Mouse (Mus musculus) brain, adult 2 months (tissue): Measurements from ENCODE around the gene Rsad1.

Experiments
- DNase-seq: peaks from one replicate; pipeline ENCODE4 v3.0.0; 2011; ENCODE audit warnings: low read depth, low spot score

Rsad1 gene

DNA sequence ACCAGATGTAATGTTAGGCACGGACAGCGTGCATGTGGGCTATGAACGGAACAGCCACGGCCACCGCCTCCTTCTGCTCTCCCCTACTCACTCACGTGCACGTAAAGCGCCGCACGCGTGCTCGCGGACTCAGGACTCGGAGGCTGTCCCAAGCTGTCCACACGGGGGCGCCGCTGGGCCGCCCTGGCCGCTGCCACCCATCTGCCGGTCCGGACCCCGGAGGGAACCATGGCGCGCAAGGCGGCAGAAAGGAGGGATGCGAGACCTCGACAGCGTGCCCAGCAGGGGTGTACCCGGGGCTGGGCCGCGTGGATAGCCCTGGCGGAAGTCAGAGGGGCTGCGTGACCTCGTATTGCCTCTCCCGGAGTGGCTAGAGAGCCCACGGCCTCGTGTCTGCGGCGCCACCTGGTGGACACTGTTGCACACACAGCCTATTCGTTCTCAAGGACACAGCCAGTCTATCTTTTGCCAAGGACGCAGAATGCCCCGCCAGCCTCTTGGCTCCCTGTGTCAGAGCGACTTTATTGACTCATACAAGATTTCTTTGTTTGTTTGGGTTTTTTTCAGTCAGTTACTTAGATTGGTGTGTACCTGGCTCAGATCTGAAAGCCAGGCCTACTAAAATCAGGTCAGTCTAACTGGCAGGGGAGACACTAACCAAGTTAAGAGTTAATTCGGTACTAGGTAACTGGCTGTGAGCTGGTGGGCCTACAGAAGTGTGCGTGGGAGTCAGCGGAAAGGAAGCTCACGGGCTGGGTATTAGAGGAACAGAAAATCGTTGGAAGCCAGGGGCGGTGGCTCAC lies at the start of gene Rsad1:
TSS of gene Rsad1 (minus strand) at position 368 of the 803 bp plus-strand sequence.
- DNase-seq: peak; percentile 97

DNA sequence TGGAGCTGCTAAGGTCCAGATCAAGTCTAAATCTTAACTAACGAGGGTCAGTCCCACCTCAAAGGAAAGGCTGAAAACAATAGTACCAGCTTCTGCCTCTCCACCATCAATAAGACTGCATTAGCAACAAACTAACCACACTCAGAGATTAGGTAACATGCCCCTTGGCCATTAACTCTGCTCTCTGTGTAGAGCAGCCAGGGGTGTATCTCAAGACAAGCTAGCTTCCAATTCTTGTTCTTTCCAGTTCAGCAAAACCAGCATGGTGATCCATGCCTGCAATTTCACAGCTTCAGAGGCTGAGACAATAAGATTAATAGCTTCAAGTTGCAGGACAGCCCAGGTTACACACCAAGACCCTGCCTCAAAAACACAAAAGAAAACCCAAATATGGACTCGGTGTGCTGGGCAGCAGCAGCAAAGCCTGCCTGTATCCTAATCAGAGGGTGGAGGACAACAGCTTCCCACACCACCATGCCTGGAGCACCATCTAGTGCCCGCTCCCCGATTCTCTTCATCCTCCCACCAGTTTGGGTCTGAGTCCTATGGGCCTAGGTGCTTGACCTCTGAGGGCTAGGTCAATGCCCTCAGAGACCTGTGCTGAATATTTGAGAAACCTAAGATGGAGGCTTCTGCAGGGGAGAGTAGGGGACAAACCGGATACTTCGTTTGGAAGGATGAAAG lies 49.5 kb upstream of the Rsad1 start:
- DNase-seq: no peak

DNA sequence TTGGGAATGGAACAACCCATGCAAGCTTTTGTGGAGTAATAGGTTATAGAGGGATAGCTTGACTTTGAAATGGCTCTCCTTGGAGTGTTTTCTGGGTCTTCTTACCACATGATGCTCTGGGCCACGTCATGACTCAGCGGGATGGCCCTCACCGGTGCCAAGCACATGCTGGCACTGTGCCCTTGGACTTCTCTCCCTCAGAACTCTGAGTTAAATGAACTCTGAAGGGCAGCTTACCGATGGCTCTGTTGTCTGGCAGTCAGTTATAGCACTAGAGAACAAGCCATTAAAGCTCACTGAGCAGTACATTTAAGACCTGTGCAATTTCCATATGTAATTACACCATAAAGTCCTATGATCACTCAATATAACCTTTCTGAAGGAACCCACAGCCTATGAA lies 48.3 kb upstream of the Rsad1 start:
- no peak for DNase-seq

DNA sequence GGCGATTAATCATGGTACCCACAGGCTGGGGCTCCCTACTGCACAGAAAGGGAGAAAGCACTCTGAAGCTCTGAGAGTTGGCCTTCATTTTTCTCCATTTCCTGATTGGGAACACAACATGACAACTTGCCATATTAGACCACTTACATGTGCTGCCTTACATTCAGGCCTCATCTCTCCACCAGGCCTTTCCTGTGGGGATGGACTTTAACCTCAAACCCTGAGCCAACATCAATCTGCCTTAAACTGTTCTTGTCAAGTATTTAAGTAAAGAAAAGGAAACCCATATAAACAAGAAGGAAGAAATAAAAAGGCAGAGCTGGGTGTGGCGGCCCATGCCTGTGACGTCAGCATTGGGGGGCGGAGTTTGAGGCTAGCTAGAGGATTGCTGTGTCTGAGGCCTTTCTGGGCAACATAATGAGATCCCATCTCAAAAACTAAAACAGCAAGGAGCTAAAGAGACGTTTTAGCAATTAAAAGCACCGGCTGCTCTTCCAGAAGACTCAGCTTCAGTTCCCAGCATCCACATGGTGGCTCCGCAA lies 47.3 kb upstream of the Rsad1 start:
- DNase-seq: no peak

DNA sequence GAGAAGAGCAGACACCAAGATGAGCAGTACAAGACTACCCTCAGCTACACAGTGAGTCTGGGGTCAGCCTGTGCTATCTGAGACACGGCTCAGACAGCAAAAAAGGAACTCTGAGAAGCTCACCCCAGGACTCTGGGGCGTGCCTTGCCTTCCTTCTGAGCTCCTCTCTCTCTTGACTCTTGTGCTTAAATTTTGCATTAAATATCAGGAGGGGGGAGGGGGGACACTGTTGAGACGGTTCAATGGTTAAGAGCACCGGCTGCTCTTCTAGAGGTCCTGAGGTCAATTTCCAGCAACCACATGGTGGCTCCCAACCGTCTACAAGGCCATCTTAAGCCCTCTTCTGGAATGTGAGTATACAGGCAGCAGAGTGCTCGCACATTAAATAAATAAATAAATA lies 38.5 kb upstream of the Rsad1 start:
- no peak for DNase-seq

DNA sequence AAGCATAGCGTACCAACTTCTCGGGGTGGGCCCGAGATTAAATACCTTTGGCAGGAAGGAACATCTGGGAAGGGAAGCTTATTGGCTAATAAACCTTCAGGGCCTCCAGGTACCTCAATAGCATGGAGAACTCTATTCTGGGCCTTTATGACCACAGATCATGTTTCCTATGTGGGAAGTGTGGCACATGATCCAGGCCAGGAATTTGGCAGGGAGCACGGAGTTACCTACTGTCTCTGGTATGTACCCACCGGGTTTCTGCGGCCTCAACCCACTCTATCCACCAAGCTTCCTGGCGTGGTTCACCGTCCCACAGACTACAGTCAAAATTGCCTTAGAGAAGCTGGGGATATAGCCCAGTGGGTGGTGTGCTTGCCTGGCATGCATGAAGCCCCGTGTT lies 36.0 kb upstream of the Rsad1 start:
- DNase-seq: no peak

DNA sequence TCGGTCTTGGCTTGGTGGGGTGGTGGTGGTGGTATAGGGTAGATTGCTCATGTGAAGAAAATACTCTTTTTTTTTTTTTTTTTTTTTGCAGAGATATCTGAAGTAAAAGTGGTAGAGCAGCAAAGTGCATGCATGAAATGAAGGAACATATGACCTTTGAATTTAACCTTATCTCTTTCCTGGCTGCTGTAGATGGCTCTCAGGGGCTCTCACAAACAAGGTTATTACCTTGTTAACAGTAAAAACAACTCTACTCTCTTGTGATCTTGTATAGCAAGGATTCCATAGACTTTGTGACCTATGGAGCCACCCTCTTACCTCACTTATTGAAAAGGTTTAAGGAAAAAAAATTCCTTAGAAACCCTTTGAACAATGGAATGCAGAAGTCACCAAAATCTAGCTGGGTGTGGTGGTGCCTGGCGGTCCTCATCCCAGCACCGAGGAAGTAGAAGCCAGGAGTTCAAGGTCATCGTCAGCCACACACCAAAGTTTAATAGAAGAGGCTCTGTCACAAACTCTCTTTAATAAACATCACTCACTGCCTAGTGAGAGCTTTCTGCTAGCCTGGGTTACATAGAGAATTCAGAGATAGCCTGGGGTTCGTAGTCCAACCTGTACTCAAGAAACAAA lies 31.2 kb upstream of the Rsad1 start:
- DNase-seq: no peak

DNA sequence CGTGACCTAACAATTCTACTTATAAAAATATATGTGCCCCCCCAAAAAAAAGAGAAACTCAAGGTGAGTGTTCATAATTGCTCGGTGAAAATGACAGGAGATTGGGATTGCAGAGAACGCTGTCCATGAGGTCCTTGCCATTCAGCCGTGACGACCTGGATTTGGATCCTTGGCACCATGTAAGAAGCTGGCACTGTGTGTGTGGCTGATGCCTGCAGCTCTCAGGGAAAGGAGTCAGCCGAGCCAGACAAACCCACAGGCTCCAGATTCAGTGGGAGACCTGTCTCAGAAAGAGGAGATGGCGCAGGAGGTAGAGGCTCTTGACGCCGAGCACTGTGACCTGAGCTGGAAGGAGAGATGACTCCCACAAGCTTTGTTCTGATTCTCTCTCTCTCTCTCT lies 27.3 kb upstream of the Rsad1 start:
- DNase-seq: peak; percentile 49

DNA sequence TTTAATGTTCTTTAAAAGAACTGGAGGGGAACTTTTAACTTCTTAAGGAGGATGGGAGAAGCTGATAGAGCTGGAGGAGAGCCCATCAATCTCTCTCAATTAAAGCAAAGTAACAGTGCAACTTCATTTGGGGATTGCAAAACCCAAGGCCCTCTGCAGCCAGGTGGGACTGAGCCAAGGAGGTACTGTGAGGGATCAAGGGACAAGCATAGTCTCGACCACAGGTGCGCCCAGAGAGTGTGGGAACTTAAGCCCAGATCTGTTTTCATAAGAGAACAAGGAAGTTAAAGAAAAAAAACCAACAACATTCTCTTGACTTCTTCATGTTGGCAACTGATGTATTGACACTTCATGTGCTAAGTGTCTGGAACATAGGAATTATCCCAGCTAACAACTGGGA lies 26.0 kb upstream of the Rsad1 start:
- no peak for DNase-seq

DNA sequence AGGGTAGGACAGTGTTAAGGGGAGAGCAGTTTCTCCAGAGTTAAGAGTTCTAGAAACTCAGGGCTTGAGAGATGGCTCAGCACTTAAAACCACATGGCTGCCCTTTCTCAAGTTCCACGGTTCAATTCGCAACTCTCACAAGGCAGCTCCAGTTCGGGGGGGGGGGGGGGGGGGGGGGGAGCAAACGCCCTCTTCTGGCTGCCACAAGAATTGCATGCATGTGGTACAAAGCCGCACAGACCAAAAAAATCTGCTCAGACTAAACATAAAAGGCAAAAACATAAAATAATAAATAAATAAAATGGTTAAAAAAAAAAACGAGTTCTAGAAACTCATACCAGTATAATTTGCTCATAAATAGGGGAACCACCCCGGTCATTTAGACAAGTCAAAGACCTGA lies 25.5 kb upstream of the Rsad1 start:
- DNase-seq: no peak

DNA sequence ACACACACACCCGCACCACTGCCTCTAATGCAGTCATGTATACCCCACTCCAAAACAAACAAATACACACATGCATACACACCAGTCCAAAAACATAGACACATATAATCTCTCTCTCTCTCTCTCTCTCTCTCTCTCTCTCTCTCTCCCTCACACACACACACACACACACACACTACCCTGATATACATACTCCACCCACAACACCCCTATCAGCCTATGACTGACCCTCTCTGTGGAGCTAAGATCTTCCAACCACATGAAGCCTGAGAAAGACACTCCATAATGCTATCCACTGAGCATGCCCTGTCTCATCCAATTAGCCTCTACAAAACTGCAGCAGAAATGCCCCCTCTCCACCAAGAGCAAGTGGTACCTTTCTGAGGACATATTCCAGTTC lies 22.8 kb upstream of the Rsad1 start:
- no peak for DNase-seq

DNA sequence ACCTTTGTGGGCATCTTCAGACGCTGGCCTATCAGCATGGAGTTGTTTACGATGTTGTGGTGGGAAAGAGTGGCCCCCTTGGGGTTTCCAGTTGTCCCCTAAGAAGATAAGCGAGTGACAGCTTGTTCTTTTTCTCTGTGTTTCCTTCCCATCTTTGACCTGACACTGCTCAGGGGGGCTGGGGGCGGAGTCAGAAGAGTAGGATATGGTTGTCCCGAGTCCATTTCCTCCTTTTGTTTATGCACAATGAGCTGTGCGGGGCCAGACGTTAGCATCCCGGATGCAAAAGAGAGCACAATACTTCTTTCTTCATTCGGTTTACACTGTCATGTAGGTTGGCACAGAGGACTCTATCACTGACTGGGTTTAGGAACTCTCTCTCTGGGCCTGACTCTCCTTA lies 21.6 kb upstream of the Rsad1 start:
- DNase-seq: no peak

DNA sequence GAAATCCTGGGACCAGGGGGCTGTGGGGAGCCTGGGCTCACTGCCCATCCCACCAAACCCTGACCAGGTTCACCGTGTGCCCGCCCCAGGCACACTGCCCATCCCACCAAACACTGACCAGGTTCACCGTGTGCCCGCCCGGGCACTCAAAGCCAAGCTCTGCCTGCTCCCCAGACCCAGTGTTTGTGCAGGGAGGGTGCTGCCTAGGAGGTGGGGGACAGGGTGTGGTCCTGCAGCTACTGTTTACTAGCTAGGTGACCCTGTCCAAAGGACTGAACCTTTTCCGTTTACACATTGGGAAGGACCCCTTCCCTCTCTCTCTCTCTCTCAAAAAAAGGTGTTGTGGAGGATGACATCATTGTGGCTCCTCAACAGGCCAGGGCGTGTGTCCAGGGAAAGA lies 18.3 kb upstream of the Rsad1 start:
- no peak for DNase-seq

DNA sequence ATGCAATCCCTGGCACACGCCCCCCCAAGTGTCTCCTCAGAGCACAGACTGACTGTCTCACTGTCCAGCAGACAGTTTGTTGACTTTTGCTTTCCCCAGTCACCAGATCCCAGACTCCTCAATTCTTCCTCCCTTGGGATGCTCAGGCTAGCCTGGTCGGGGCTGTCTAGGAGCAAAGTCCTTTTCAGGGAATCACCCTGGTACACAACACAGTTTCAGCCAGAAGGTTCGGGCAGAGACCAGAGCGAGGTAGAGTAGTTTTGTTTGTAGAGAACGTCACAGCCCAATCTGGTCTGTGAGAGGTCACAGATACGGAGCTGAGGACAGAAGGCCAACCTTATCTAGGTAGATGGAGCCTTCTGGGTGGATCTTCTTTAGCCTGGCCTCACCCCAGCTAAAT lies 17.5 kb upstream of the Rsad1 start:
- no peak for DNase-seq

DNA sequence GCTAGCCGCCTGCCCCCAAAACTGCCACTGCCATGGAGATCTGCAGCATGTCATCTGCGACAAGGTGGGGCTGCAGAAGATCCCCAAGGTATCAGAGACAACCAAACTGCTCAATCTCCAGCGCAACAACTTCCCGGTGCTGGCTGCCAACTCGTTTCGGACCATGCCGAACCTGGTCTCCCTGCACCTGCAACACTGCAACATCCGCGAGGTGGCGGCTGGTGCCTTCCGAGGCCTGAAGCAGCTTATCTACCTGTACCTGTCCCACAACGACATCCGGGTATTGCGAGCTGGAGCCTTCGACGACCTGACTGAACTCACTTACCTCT lies 16.1 kb upstream of the Rsad1 start:
- no peak for DNase-seq

DNA sequence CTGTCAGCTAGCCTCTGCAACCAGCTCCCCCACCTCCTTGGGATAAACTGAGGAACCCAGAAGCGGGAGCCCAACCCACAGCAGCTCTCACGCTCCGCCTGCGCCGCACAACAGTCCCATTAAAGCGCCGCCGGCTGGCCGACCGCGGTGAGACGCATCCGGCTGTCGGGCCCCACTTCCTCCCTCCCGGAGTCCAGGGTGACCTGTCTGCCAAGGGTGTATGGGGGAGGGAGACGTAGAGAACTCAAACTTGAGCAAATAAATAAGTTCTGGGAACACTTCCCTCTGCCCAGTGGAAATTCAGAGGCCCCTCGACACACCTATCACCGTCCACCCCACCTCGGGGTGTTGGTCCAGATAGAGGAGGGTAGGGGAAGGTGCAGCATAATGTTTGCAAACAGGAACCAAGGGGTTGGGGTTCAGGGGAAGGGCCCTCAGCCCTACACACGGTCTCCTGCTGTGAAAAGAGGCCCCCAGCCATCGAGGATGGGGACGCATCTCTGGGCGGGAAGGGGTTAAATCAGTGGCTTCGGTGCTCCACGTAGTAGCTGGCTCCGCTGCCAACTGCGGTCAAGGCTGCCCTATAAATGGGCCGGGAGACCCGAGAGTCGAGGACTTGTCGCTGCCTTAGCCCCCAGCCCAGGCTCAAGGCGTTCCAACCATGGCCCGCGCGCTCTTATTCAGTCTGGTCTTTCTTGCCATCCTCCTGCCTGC lies 15.5 kb upstream of the Rsad1 start, which contains the start of gene Chad:
TSS of gene Chad (plus strand) at position 611 of the 714 bp plus-strand sequence.
- no peak for DNase-seq

DNA sequence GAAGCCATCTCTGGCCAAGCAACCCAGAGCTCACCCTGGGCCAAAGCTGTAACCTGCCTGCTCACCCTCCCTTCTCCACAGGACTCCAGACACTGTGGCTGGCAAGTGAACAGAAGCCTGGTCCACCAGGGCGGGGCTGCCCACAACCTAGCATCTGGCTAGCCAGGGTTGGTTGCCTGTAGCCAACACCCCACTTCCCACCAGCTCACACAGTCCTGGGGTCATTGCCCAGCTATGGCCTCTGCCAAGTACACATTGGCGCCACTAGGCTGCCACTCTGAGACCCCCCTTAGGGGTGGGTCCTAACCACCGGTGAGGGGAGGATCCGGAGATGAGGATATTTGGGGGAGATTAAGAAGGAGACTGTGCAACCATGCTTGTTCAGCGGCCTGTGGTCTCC lies 14.8 kb upstream of the Rsad1 start:
- DNase-seq: no peak

DNA sequence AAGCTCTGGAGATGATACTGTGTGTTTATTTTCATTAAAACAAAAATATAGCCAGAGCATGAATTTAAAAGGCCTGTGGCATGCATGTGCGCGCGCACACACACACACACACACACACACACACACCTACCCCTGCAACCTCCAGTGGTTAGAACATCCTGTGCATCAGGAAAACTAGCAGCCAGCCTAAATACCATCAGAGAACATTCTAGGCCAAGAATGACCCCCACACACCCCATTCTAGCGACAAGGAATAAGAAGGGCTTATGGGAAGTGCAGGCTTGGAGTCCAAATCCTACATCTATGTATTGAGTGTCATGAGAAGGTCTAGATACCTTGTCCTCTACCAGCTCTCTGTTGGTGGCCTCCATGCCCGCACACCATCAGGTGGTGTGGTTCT lies 14.3 kb upstream of the Rsad1 start:
- DNase-seq: no peak

DNA sequence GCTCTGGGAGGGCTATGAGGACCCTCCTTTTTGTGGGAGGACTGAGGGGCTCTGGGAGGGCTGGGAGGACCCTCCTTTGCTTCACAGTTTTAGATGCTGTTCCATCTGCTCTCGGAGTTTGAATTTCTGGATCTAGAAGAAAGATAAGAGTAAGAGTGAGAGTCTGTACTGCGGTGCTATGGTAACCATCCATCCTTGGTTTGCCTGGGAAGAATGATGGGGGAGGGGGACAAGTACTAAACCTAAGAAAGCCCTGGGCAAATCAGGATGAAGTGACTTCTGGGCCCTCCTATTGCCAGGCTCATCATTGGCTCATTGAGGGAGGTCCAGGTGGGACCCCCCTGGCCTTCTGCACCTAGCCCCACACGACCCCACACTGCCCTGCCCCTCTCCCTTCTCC lies 9.2 kb upstream of the Rsad1 start:
- peak; percentile 58 for DNase-seq

DNA sequence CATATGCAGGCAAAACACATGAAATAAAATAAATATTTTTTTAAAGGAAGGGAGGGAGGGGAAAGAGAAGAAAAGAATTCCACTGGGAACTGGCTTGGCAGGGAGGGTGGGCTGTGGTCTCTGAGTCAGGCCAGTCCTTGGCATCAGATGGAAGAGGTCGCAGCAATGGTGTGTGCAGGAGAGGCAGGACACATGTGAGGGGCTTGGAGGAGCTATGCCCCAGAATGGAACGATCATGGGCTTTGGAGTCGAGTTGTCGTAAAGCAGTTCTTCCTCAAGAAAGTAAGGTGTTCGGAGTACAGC lies 1.3 kb upstream of the Rsad1 start:
- no peak for DNase-seq

DNA sequence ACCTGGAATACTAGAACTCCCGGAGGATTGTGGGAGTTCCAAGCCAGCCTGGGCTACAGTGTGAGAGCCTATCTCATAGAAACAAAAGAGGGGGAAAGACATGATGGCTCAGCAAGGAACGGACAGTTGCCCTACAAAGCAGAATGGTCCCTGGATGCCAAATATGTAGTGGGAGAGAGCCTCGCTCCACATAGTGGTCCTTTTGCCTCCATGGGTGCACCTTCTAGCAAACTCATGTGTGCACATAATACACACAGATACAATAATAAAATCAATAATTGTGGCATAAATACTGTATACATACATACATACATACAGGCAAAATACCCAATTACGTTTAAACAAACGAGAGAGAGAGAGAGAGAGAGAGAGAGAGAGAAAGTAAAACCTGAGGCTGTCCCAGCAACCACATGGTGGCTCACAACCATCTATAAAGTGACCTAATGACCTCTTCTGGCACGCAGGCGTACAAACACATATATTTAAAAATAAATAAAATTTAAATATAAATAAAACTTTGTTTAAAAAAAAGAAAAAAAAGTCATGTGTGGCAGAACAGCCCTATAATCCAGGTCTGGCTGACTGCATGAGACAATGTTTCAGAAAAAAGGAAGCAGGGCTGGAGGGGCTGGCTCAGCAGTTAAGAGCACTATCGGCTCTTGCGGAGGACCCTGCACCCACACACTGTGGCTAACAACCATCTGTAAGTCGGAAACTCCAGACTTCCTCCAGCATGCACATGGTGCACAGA lies 811 bp upstream of the Rsad1 start:
- peak; percentile 66 for DNase-seq
